Mouse (Mus musculus): ENCODE results near the gene Olfr90.
"Not testable (repeated sequence)": the region's sequence is repeated elsewhere in the genome, so short reads cannot be mapped to it uniquely, and the experiment has no call there.

Gene Olfr90

DNA sequence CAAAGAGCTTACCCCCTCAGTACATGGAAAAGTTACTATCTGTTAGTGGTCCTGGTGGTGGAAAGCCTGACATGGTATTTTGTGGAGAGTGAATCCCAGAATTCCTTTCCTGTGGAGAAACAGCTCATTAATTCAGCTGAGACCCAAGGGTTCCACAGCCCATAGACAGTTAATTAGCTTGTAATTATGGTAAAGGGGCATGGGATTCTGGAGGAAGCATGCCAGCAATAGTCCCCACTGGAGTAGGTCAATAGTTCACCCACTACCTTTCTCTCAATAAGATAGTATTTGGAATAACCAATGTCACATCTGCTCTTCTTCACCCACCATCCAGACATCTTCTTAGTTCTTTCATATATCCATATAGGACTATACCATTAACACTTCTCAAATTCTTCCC is at the start of gene Olfr90:
Gene Olfr90 (minus strand): TSS at position 101 of the 400 bp plus-strand sequence.
- no peak for DNase-seq (ENCODE audit: low read depth)

DNA sequence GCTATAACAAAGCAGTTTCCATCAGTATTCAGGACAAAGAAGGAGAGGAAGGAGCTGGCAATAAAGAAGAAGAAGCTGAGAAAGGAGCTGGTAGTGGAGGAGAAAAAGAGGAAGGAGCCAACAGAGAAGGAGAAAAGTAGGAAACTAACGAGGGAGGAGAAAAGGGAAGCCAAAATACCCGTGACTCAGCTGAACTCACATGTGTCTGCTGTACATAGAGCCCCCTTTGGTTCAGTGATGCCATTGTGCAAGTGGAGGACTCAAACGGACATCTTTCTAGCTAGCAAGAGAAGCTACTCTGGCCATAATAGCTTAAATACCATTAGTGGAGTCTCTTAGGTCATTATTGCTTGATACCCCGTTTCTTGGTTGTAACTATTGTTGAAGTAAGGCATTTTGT is 43.1 kb upstream of the Olfr90 start:
- not testable (repeated sequence) for DNase-seq (ENCODE audit: low read depth)

DNA sequence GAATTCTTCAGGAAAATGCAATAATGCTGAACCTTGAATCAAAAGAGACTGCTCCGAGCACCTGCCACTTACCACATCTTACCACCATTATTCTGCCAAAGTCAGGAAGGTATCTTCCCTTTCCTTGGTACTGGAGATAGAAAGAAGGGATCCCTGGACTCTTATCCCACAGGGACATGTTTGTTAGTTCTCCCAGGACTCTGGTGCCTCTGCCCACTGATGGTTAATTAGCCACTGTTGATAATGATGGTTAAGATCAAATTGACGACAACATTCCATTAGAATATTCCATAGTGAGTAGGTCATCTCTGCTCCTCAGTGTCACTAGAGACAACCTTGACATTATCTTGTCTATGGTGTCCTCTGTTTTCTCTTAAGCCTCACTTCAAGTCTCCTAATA is 31.7 kb upstream of the Olfr90 start, which contains the start of gene Olfr92:
Gene Olfr92 (minus strand): TSS at position 101 of the 400 bp plus-strand sequence.
- DNase-seq (ENCODE audit: low read depth) = no peak

DNA sequence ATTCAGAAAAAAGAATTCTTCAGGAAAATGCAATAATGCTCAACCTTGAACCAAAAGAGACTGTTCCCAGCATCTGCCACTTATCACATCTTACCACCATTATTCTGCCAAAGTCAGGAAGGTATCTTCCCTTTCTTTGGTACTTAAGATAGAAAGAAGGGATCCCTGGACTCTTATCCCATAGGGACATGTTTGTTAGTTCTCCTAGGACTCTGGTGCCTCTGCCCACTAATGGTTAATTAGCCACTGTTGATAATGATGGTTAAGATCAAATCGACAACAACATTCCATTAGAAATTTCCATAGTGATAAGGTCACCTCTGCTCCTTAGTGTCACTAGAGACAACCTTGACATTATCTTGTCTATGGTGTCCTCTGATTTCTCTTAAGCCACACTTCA is 9.9 kb upstream of the Olfr90 start, which contains the start of gene Olfr91:
Gene Olfr91 (minus strand): TSS at position 101 of the 400 bp plus-strand sequence.
- DNase-seq (ENCODE audit: low read depth) = no peak

DNA sequence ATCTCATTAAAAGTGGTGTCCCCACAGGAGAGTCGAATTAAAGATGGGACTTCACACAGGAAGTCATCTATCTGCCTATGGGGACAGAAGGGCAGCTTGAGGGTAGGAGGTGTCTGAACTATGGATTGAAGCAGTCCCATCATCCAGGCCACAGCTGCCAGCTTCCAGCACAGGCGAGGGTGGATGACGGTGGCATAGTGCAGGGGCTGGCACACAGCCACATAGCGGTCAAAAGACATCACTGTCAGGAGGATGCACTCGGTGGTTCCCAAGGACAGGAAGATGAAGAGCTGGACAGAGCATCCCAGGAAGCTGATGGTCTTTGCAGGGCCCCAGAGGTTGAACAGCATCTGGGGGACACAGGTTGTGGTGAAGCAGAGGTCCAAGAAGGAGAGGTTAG is 5.0 kb upstream of the Olfr90 start:
- DNase-seq (ENCODE audit: low read depth) = no peak

DNA sequence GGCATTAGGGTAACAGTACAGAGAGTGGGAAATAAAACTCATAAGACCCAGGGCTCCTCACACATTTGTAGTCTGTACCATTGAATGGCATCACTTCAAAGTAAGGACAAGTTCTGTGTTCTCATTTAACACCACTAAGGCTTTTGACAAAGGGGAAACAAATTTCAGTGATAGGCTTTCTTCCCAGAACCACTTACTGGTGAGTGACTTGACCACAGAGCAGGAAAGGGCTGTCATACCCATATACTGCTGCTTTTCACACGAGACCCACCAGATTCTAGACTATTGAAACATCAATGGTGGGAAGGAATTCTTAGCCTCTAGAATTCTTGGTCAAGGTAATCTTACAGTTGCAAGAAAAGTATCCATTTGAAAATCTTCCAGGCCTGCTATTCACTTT is 3.9 kb upstream of the Olfr90 start:
- DNase-seq (ENCODE audit: low read depth) = no peak

DNA sequence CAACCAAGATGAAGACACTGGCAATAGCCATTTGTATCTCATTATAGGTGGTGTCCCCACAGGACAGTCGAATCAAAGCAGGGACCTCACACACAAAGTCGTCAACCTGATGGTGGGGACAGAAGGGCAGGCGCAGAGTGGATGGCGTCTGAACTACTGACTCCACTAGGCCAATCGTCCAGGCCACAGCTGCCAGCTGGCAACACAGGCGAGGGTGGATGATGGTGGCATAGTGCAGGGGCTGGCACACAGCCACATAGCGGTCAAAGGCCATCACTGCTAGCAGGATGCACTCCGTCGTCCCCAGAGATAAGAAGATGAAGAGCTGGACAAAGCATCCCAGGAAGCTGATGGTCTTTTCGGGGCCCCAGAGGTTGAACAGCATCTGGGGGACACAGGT is 2.8 kb downstream of the Olfr90 start:
- DNase-seq (ENCODE audit: low read depth) = no peak

DNA sequence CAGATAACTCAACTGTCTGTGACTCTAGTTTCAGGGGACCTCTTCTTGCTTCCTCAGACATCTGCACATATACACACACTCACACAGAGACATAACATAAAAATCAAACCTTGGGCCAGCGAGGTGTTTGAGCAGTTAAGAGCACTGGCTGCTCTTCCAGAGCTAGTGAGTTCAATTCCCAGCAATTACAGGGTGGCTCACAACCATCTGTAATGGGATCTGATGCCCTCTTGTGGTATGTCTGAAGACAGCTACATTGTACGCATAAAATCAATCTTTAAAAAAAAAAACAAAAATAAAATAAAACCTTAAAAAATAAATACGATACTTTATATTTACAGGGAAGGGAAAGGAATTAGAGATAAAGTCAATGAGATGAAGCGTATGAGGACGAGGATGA is 3.7 kb downstream of the Olfr90 start:
- peak; percentile 7 for DNase-seq (ENCODE audit: low read depth)

DNA sequence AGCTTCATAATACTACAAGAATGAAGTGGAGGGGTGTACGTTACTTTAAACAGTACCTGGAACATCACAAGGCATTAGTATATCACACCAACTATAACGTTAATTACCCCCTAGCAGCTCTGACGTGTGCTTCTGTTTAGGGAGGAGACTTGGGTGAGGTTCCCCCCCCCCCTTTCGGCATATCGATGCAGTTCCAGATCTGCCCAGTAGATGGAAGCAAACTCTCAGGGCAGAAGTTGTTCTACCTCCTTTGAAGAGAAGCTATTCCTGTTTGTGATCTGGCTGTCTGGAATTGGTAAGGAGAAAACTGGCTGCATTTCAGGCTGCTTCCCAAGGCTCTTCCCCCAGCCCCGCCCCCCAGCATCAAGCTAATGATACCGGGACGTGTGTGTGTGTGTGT is 5.0 kb downstream of the Olfr90 start:
- DNase-seq (ENCODE audit: low read depth) = peak; percentile 86

DNA sequence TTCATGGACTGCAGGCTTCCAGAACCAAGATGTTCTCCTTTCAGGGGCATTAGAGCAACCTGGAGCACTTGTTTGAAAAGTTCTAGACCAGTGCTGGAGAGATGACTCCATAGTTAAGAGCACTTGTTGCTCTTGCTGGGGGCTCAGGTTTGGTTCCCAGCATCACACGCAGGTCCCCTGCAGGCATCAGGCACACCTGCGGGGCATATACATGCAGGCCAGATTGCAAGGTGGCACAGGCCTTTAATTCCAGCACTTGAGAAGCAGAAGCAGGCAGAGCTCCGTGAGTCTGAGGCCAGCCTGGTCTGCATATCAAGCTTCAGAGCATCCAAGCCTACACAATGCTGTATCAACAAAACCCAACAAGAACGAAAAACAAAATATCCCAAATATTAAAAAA is 6.6 kb downstream of the Olfr90 start:
- DNase-seq (ENCODE audit: low read depth) = no peak

DNA sequence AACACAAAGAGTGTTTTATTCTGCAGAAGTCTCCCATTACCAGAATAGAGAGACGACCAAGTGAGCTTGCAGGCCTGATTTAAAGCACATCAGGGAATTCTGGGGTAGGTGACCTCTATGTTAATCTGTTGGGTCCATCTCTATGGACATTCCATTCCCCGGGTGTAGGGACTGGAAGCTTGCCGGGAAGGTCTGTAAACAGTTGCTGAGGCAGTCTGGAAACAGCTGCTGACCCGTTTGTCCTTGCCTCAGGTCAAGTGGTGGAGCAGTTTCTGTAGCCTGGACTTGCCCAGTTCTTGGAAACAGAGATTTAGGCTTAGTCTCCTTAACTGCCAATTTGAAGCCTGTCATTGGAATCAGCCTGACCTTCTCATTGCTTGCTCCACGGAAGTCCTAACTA is 8.2 kb downstream of the Olfr90 start:
- no peak for DNase-seq (ENCODE audit: low read depth)

DNA sequence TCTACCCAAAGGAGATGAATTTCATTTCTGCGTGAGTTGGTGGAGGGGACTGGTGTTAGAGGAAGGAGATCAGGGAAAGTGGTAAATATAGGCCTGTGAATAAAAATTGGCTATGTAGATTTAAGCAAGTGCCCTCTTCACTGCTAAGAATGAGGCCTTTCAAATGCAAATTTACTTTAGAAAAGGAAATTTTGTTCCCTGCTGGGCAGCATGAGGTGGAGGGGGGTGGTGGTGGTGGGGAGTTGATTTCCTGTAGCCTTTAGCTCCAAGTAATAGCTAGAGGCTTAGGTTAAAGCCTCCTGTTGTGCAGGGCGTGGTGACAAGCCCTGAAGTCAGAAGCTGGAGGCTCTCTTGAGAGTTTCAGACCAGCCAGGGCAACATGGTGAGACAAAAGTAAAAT is 9.3 kb downstream of the Olfr90 start:
- no peak for DNase-seq (ENCODE audit: low read depth)

DNA sequence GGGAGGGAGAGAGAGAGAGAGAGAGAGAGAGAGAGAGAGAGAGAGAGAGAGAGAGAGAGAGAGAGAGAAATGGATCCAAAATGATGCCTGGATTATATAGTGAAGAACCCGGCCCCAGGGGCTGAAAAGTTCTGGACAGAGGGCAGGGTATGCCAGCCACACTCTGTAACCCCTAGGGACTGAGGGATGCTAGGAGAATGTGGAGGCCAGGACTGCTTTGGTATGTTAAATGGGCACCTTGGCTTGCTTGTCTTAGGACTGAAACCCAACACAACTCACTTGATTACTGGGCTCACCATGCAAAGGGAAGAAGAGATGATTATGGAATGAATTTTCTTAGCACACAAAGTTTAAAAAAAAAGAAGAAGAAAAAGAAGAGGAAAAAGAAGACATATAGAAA is 10.1 kb downstream of the Olfr90 start:
- no peak for DNase-seq (ENCODE audit: low read depth)

DNA sequence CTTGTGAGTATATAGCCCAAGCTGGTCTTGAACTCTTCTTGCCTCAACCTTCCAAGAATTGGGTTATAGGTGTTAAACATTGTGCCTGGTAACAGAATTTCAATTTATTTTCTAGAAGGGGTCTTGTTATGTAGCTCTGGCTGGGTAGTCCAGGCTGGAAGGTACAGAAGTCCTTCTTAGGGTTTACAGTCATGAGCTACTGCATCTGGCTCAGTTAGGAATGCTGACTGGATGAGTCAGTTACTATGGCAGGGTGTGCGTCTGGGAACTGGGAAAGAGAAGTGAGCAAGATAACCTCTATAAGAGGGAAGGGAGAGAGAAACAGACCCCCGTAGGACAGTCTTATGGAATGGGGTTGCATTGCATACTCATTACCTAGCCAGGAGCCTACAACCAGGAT is 12.5 kb downstream of the Olfr90 start:
- no peak for DNase-seq (ENCODE audit: low read depth)

DNA sequence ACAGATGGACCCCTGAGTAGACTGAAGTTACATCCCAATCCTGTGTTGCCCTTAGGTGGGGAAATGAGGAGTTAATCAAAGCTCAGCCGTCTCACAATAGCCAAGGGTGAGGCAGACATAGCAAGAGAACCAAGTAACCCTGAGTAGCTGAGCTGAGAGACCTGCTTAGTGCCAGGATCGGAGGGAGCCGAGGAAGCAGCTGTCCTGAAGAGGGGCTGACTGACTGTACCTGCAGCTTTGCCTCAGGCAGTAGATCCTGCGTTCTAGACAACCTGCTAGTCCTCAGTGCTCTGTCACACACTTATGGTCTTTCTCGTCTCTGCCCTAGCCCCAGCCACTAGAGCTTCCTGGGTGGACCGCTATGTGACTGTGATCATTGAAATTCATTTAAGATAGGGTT is 13.1 kb downstream of the Olfr90 start:
- DNase-seq (ENCODE audit: low read depth) = no peak

DNA sequence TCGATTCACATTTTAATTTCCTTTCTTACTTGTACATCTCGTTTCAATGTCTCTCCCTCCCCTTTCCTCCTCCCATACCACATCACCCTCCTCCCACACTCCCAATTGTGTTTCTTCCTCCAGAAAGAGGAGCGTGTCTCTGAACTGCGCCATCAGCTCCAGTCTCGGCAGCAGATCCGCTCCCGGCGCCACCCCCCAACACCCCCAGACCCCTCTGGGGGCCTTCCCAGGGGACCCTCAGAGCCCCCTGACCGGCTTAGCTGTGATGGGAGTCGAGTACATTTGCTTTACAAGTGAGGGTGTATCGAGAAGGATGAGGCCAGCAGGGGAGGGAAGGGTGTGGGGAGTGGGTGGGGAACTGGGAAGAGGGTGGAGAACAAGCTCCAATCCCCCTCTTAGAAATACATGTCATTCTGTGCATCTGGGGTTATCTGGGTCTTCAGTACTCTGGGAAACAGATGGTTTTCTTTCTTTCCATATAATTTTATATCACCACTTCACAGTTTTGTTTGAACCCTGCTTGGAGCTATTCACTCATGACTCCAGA is 15.5 kb downstream of the Olfr90 start:
- no peak for DNase-seq (ENCODE audit: low read depth)

DNA sequence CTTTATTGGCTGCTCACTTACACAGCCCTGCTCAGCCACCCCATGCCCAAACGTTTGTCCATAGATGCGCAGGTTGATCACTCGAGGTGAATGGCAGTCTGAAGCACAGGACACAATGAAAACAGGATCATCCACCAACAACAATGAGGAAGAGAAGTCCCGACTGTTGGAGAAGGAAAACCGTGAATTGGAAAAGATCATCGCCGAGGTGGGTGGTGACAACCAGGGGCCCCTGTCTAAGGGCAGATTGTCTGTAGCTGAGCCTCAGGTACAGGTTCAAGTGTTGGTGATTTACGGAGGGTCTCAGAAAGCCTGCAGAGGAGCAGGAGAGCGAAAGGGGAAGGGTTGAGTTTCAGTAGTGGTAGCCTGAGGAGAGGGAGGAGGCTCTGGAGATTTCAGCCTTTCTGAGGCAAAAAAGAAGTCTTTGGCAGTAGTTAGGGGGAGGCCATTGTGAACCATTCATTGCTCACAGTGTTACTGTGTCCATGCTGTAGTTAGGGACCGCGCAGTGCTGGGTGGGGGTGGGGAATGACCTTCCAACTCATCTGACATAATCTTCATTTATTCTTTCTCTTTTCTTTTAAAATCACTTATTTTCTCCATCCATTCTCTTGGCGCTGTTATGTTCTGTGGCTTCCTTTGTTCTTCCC is 16.1 kb downstream of the Olfr90 start:
- DNase-seq (ENCODE audit: low read depth) = no peak

DNA sequence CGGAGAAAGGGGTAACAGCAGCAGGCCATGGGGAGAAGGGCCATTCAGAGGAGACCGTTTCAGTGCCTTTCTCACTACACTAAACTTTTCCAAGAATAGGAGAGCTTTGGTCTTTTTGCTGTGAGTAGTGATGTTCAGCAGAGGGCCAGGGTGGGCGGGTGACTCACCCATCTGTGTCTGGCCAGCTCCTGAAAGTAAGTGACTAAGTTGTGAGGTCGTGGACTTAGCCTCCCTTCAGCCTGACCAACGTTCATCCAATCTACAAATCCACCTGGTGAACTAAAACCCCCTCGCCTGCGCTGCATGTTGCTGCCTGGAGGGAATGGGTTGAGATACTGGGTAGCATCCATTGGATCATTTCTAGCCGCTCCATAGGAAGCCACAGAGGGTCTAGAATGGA is 18.2 kb downstream of the Olfr90 start:
- no peak for DNase-seq (ENCODE audit: low read depth)

DNA sequence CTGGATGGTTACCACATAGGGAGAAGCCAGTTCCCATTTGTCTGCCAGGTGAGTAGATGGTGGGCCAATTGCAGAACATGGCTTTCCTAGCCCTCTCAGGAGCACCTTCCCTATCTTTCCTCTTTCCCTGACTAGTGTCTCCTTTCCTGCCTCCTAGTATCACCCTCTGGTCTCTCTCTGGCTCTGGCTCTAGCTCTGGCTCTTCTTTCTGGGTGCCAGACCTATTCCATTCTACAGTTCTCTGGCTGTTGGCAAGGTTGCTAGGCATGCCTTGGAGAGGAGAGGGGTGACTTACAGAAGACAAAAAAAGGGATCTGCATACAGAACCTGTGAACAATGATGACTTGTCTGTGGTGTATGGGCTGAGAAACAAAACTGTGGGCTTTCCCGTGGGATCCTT is 20.4 kb downstream of the Olfr90 start:
- DNase-seq (ENCODE audit: low read depth) = no peak

DNA sequence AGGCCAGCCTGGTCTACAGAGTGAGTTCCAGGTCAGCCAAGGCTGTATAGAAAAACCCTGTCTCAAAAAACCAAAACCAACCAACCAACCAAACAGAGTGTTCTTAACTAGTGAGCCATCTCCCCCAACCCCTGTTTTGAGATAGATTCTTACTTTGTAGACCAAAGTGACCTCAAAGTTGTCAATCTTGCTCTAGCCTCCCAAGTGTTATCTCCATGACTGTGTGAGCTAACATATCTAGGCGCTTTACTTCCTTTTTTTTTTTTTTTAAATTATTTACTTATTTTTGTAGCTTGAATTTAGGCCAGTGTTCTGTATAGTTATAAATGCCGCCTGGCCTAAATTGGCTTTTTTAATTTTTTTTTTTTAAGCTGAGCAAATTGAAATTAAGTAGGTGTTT is 22.3 kb downstream of the Olfr90 start:
- no peak for DNase-seq (ENCODE audit: low read depth)

DNA sequence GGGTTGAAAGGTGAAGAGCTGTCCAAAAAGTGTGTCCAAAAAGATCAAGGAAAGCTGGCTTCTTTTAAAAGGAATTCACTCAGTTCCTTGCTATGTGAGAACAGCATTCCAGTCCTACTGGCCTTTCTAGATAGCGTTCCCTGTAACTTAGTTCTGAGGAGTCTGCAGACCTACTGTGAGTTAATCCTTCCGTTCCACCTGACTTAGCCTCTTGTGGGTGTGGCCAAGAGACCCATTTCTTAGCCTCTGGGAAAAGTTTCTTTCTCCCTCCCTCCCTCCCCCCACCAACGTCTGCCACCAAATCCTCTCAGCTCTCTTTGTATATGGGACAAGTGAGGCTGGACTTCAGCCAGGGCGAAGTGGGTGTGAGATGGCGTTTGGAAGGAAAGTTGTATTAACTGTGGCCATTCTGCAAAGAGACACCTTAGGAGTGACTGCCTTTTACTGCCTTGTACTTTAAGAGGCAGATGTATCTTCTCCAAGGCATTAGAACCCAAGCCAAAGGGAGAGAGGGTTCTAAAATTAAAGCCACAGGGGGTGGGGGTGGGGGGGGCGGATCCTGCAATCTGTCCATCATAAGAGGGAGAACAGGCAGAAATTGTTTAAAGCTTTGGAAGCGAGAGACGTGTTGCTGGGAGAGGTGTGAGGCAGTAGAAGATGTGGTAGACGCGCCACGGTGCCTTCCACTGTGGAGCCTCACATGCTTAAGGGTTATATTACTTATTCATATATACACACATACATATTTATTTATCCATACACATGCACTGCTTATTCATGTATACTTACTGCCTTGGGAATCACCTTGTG is 24.4 kb downstream of the Olfr90 start:
- no peak for DNase-seq (ENCODE audit: low read depth)

DNA sequence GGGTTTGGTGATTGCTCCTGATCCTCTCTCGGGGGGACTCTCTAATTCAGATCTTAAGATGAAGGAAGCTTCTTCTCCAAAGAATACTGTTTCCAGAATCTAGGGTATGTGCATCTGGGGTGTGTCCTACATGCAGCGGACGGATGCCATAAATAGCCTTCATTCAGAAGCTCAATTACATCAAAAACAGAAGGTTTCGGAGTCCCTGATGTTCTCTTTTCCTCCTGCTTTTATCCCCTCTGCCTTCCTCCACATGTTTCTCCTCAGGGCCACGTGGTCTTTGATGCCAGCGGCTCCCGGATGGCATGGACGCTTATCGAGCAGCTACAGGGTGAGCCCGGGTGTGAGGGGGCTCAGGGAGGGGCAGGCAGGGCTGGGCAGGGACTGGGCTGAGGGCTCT is 25.2 kb downstream of the Olfr90 start:
- no peak for DNase-seq (ENCODE audit: low read depth)

DNA sequence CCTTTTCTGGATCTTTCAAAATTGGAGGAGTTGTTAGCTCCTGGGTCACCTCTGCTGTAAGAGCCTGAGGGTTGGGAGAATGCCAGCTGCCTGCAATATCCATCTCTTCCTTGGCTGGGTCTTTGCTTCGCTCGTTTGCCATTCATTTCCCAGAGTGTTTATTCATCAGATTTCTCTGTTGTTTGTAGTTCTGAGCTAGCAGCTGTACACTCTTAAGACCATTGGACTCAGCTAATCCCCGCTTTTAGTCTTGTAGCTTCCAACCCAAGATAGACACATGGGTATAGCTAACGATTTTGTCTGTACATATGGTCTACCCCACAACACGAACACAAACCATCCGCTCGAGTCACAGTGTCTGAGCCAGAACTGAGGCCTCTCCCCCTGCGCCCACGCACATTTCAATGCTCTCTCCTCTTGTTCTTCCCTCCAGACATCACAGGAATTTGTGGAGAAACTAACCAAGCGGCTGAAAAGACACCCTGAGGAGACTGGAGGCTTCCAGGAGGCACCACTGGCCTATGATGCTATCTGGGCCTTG is 26.1 kb downstream of the Olfr90 start:
- DNase-seq (ENCODE audit: low read depth) = no peak

Measured in naive thymus-derived CD4-positive, alpha-beta T cell, adult 2 months (primary cell).